Mouse (Mus musculus) left cerebral cortex, postnatal 14 days (tissue): ENCODE data around the gene Gm20388. TPM values are rescaled to one million over a fixed set of nuclear protein-coding genes. Genes with fewer than 3 reads are reported as not detected.
A peak's percentile ranks its signal among the peaks of the same experiment; 100 is the strongest.
"Not testable (repeated sequence)": the region's sequence is repeated elsewhere in the genome, so short reads cannot be mapped to it uniquely, and the experiment has no call there.

Source experiments
- DNase-seq, 2 experiments: peaks; one replicate each; pipeline ENCODE4 v3.0.0; 2021 to 2022; ENCODE audit warnings: low spot score in 2 of 2, mixed read lengths in 1 of 2
- intact Hi-C: fragments of 180-260 bp; cut with DNase I; formaldehyde crosslinking; loops from one replicate; pipeline ENCODE4 v1.15.1; 2025
- total RNA-seq, 2 experiments: library from RNA; stranded (reverse); gene quantifications; 2 replicates each; pipeline ENCODE4 v1.2.3; 2021

Gene Gm20388
- total RNA-seq, 2 experiments from 2014 or later: 2.8 to 7.3 TPM

GRCm38 (mm10) chr8:123157888-123158465 is 3247.3 kb downstream of the Gm20388 start, which contains the start of gene Sult5a1:
Sult5a1 (minus strand) TSS chr8:123158315.
- no peak for DNase-seq
- intact Hi-C loops: no loop called here

- intact Hi-C loops: no loop called here
- no peak for DNase-seq
Observed at GRCm38 (mm10) chr8:123181391-123181790, 3270.8 kb downstream of the Gm20388 start.

GRCm38 (mm10) chr8:123185566-123186409 is 3275.1 kb downstream of the Gm20388 start, which contains the start of gene Dpep1:
Dpep1 (plus strand) TSS chr8:123186242.
- no peak for DNase-seq
- intact Hi-C loops: no loop called here

GRCm38 (mm10) chr8:123188006-123188405 is 3277.4 kb downstream of the Gm20388 start:
- DNase-seq: no peak
- intact Hi-C loops: no loop called here

- intact Hi-C loops: no loop called here
- DNase-seq: no peak
Observed at GRCm38 (mm10) chr8:123188841-123189240, 3278.2 kb downstream of the Gm20388 start.

GRCm38 (mm10) chr8:123190678-123191077 is 3280.0 kb downstream of the Gm20388 start:
- peak; percentile 84 to 90 for DNase-seq
- intact Hi-C loops: loop anchor here (2.0 to 5.0 kb wide), 2 partner anchors 38 to 74 kb away; partner anchors contain the start of gene Cpne7

GRCm38 (mm10) chr8:123191908-123192307 is 3281.3 kb downstream of the Gm20388 start:
- intact Hi-C loops: loop anchor here (2.0 to 5.0 kb wide), 2 partner anchors 40 to 75 kb away; partner anchors contain the start of gene Cpne7
- DNase-seq: no peak

GRCm38 (mm10) chr8:123193771-123194170 is 3283.1 kb downstream of the Gm20388 start:
- intact Hi-C loops: loop anchor here (5.0 kb wide), 1 partner anchor 41 kb away; no protein-coding TSS in a partner anchor
- DNase-seq: no peak

- DNase-seq, intact Hi-C loops: not testable (repeated sequence)
Observed at GRCm38 (mm10) chr8:123197016-123197415, 3286.4 kb downstream of the Gm20388 start.

GRCm38 (mm10) chr8:123199864-123200263 is 3289.2 kb downstream of the Gm20388 start:
- no peak for DNase-seq
- intact Hi-C loops: loop anchor here (5.0 to 10.0 kb wide), 2 partner anchors 305 to 363 kb away; no protein-coding TSS in a partner anchor

GRCm38 (mm10) chr8:123202288-123202687 is 3291.6 kb downstream of the Gm20388 start:
- intact Hi-C loops: loop anchor here (2.0 to 10.0 kb wide), 3 partner anchors 95 to 365 kb away; no protein-coding TSS in a partner anchor
- peak; percentile 76 to 87 for DNase-seq

- intact Hi-C loops: loop anchor here (2.0 to 10.0 kb wide), 3 partner anchors 97 to 366 kb away; no protein-coding TSS in a partner anchor
- DNase-seq: peak in 1 of 2 experiments; percentile 42
Observed at GRCm38 (mm10) chr8:123203571-123203970, 3292.9 kb downstream of the Gm20388 start.

GRCm38 (mm10) chr8:123211876-123212275 is 3301.2 kb downstream of the Gm20388 start:
- no peak for DNase-seq
- intact Hi-C loops: no loop called here

- intact Hi-C loops: no loop called here
- peak; percentile 88 to 92 for DNase-seq
Observed at GRCm38 (mm10) chr8:123212321-123213117, 3301.9 kb downstream of the Gm20388 start, which contains the start of the genes Chmp1a and Spata33. Chmp1a (minus strand) TSS chr8:123212763. Spata33 (plus strand) TSS chr8:123212832.

GRCm38 (mm10) chr8:123213118-123213772 is 3302.6 kb downstream of the Gm20388 start:
- no peak for DNase-seq
- intact Hi-C loops: no loop called here

- no peak for DNase-seq
- intact Hi-C loops: no loop called here
Observed at GRCm38 (mm10) chr8:123215430-123215829, 3304.8 kb downstream of the Gm20388 start.

- no peak for DNase-seq
- intact Hi-C loops: no loop called here
Observed at GRCm38 (mm10) chr8:123220917-123221316, 3310.3 kb downstream of the Gm20388 start.
